Mouse (Mus musculus) stomach, embryonic 14.5 days (tissue): ENCODE measurements at regions not wholly inside any gene's neighbourhood (a gene's known extent, or its start where the extent isn't known, plus 50 kb on each side); places are given as distances from the start of the nearest gene placed in this dataset.
A peak's percentile ranks its signal among the peaks of the same experiment; 100 is the strongest.

Source experiments
- ATAC-seq: fragments of 200-750 bp; cut with Nextera tagmentation; 2 replicates; pipeline ENCODE4 v1.8.0; 2017; ENCODE audit warnings: low read depth, moderate TSS enrichment; ENCODE audit not compliant: insufficient number of reproducible peaks, insufficient read depth, low FRiP score
- H3K27ac ChIP-seq: fragments of 300-500 bp; sonication (generic); 2 replicates; pipeline ENCODE4 v1.5.1; 2014; ENCODE audit warnings: mild to moderate bottlenecking, low read length, moderate library complexity, mixed read lengths
- H3K27me3 ChIP-seq: fragments of 300-500 bp; sonication (generic); 2 replicates; pipeline ENCODE4 v1.6.1; 2014; ENCODE audit warnings: low read length, control low read depth, mixed read lengths; ENCODE audit not compliant: control insufficient read depth, insufficient read depth
- H3K36me3 ChIP-seq: fragments of 300-500 bp; sonication (generic); 2 replicates; pipeline ENCODE4 v1.6.1; 2014; ENCODE audit warnings: mild to moderate bottlenecking, control low read depth, low read length, moderate library complexity, mixed read lengths; ENCODE audit not compliant: control insufficient read depth, insufficient read depth
- H3K4me1 ChIP-seq: fragments of 300-500 bp; sonication (generic); 2 replicates; pipeline ENCODE4 v1.6.1; 2014; ENCODE audit warnings: low read length, control low read depth, mixed read lengths; ENCODE audit not compliant: control insufficient read depth, insufficient read depth
- H3K4me2 ChIP-seq: fragments of 300-500 bp; sonication (generic); replicated peaks from 2 replicates; pipeline ENCODE4 v1.6.1; 2014; ENCODE audit warnings: low read depth, low read length, control low read depth
- H3K4me3 ChIP-seq: fragments of 300-500 bp; sonication (generic); 2 replicates; pipeline ENCODE4 v1.5.1; 2014; ENCODE audit warnings: low read depth, low read length, control low read depth
- H3K9ac ChIP-seq: fragments of 300-500 bp; sonication (generic); replicated peaks from 2 replicates; pipeline ENCODE4 v1.6.1; 2014; ENCODE audit warnings: low read depth, mild to moderate bottlenecking, control low read depth, low read length, moderate library complexity, mixed read lengths
- H3K9me3 ChIP-seq: fragments of 300-500 bp; sonication (generic); 2 replicates; pipeline ENCODE4 v1.6.1; 2016; ENCODE audit warnings: low read depth, low read length, control low read depth; ENCODE audit not compliant: control insufficient read depth
- WGBS: fragments of 180-500 bp; shearing (Covaris S2); extraction: QIAGEN DNeasy Blood & Tissue Kit; methylation state at CpG from one replicate; pipeline ENCODE4 v1.1.7; 2014; 5-methylcytosine and 5-hydroxymethylcytosine counted together

- no peaks in the 10 kb centered on the region for H3K4me1 ChIP-seq
- H3K9ac ChIP-seq, result no peak overlapping the region
- H3K36me3 ChIP-seq, result no peaks in the 10 kb centered on the region
- no peaks in the 10 kb centered on the region for H3K9me3 ChIP-seq
- no peaks in the 10 kb centered on the region for H3K27me3 ChIP-seq
- H3K4me2 ChIP-seq, result no peak overlapping the region
- ATAC-seq, result no peak
- no peak overlapping the region for H3K27ac ChIP-seq
- no peak overlapping the region for H3K4me3 ChIP-seq
- 72% methylated on average over 6 of the region's 6 CpGs for whole genome bisulfite sequencing
Observed at GRCm38 (mm10) chr3:56590071-56590470, 406.6 kb upstream of the Nbea start.

DNA sequence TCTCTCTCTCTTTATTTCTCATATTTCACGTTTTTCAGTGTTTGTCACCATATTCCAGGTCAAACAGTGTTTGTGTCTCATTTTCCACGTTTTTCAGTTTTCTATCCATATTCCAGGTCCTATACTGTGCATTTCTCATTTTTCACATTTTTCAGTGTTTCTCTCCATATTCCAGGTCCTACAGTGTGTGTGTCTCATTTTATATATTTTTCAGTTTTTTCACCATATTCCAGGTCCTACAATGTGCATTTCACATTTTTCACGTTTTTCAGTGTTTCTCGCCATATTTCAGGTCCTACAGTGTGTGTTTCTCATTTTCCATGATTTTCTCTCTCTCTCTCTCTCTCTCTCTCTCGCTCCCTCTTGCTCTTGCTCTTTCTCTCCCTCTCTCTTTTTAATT is 391.9 kb upstream of the Nbea start:
- Histone ChIP-seq H3K27me3 (no peaks in the 10 kb centered on the region), H3K4me3 (no peak overlapping the region), H3K36me3 (no peaks in the 10 kb centered on the region), H3K4me2 (no peak overlapping the region), H3K27ac (no peak overlapping the region), H3K9me3 (peaks cover 5% of the 10 kb centered on the region; the same call in 1 of the 2 replicates), H3K4me1 (no peaks in the 10 kb centered on the region), H3K9ac (no peak overlapping the region)
- WGBS, result 66% methylated on average over 5 of the region's 5 CpGs
- 0 out of 2 replicates have a peak, but pooled peaks have one; percentile 33 for ATAC-seq

GRCm38 (mm10) chr3:56536178-56536577 is 352.7 kb upstream of the Nbea start:
- no peaks in the 10 kb centered on the region for H3K9me3 ChIP-seq
- H3K27ac ChIP-seq, result no peak overlapping the region
- no peaks in the 10 kb centered on the region for H3K36me3 ChIP-seq
- H3K9ac ChIP-seq, result no peak overlapping the region
- H3K4me2 ChIP-seq, result no peak overlapping the region
- no peak for ATAC-seq
- H3K4me1 ChIP-seq, result no peaks in the 10 kb centered on the region
- 88% methylated on average over 2 of the region's 2 CpGs for WGBS
- no peak overlapping the region for H3K4me3 ChIP-seq
- no peaks in the 10 kb centered on the region for H3K27me3 ChIP-seq

- H3K9me3 ChIP-seq, result no peaks in the 10 kb centered on the region
- no peak overlapping the region for H3K9ac ChIP-seq
- no peaks in the 10 kb centered on the region for H3K4me1 ChIP-seq
- H3K27me3 ChIP-seq, result no peaks in the 10 kb centered on the region
- H3K4me2 ChIP-seq, result no peak overlapping the region
- H3K27ac ChIP-seq, result no peak overlapping the region
- WGBS, result 83% methylated on average over 1 of the region's 1 CpGs
- no peaks in the 10 kb centered on the region for H3K36me3 ChIP-seq
- H3K4me3 ChIP-seq, result no peak overlapping the region
- no peak for ATAC-seq
Observed at GRCm38 (mm10) chr3:56504445-56504844, 320.9 kb upstream of the Nbea start.

- Histone ChIP-seq H3K4me3 (no peak overlapping the region), H3K27ac (no peak overlapping the region), H3K27me3 (no peaks in the 10 kb centered on the region), H3K9ac (no peak overlapping the region), H3K4me1 (no peaks in the 10 kb centered on the region), H3K36me3 (no peaks in the 10 kb centered on the region), H3K9me3 (no peaks in the 10 kb centered on the region), H3K4me2 (no peak overlapping the region)
- WGBS, result 58% methylated on average over 1 of the region's 1 CpGs
- ATAC-seq, result no peak
Observed at GRCm38 (mm10) chr3:56499301-56499700, 315.8 kb upstream of the Nbea start.

- H3K4me1 ChIP-seq, result no peaks in the 10 kb centered on the region
- 82% methylated on average over 1 of the region's 1 CpGs for WGBS
- no peaks in the 10 kb centered on the region for H3K9me3 ChIP-seq
- no peaks in the 10 kb centered on the region for H3K27me3 ChIP-seq
- no peak overlapping the region for H3K4me2 ChIP-seq
- H3K36me3 ChIP-seq, result no peaks in the 10 kb centered on the region
- H3K9ac ChIP-seq, result no peak overlapping the region
- H3K4me3 ChIP-seq, result no peak overlapping the region
- no peak overlapping the region for H3K27ac ChIP-seq
- no peak for ATAC-seq
Observed at GRCm38 (mm10) chr3:56493937-56494336, 310.4 kb upstream of the Nbea start.

DNA sequence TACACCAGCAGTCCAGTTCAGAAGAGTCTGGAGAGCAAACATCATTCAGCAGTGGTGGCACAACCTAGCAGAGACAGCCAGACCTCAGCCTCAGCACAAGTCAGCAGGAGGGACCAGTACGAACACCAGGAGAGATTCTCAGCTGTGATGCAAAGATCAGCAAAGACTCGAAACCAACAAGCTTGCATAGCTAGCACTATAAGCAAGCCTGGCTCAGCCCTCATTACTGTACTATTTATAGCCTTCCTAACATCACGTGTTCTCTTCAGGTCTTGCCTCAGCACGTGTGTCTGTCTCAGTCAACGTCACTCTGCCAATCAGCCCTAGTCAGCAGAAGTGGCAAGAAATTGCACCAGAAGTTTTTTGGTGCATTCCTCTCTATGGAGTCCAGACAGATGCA is 305.7 kb upstream of the Nbea start:
- H3K4me3 ChIP-seq, result no peak overlapping the region
- H3K36me3 ChIP-seq, result no peaks in the 10 kb centered on the region
- no peaks in the 10 kb centered on the region for H3K9me3 ChIP-seq
- H3K4me1 ChIP-seq, result no peaks in the 10 kb centered on the region
- no peak overlapping the region for H3K4me2 ChIP-seq
- 73% methylated on average over 5 of the region's 5 CpGs for WGBS
- no peak for ATAC-seq
- H3K27ac ChIP-seq, result no peak overlapping the region
- no peaks in the 10 kb centered on the region for H3K27me3 ChIP-seq
- H3K9ac ChIP-seq, result no peak overlapping the region

- no peaks in the 10 kb centered on the region for H3K9me3 ChIP-seq
- no peaks in the 10 kb centered on the region for H3K36me3 ChIP-seq
- H3K27me3 ChIP-seq, result no peaks in the 10 kb centered on the region
- ATAC-seq, result no peak
- H3K4me1 ChIP-seq, result no peaks in the 10 kb centered on the region
- WGBS, result 69% methylated on average over 12 of the region's 12 CpGs
- no peak overlapping the region for H3K27ac ChIP-seq
- no peak overlapping the region for H3K4me3 ChIP-seq
- H3K4me2 ChIP-seq, result no peak overlapping the region
- no peak overlapping the region for H3K9ac ChIP-seq
Observed at GRCm38 (mm10) chr3:56485550-56486400, 302.3 kb upstream of the Nbea start.

DNA sequence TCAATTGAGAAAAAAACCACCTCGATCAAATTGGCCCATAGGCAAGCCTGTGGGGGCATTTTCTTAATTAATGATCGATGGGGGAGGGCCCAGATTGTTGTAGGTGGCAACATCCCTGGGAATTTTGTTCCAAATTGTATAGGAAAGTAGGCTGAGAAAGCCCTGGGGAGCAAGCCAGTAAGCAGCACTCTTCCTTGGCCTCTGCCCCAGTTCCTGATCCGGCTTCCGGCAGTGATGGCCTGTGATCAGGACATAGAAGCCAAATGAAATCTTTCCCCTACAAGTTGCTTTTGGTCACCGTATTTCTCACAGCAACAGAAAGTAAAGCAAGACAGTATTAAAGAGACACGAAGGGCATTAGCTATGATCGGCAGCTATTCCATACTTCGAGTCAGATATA is 300.6 kb upstream of the Nbea start:
- no peaks in the 10 kb centered on the region for H3K4me1 ChIP-seq
- H3K4me2 ChIP-seq, result no peak overlapping the region
- no peak overlapping the region for H3K4me3 ChIP-seq
- ATAC-seq, result no peak
- WGBS, result 90% methylated on average over 8 of the region's 8 CpGs
- no peaks in the 10 kb centered on the region for H3K36me3 ChIP-seq
- H3K27me3 ChIP-seq, result no peaks in the 10 kb centered on the region
- H3K9me3 ChIP-seq, result no peaks in the 10 kb centered on the region
- H3K9ac ChIP-seq, result no peak overlapping the region
- no peak overlapping the region for H3K27ac ChIP-seq
